In genomic region chr6:108236411-108236921, GRCm38 (mm10) we compare ENCODE assay signal across 8 mouse cellular contexts. TPM values are rescaled to one million over a fixed set of nuclear protein-coding genes. Genes with fewer than 3 reads are reported as not detected.
DNase-seq lines count a peak whose midpoint lies in the region; ATAC-seq and TF ChIP-seq lines count a peak whose summit lies in the region.

No protein-coding gene starts in this region.

- DNase-seq in gastrocnemius, adult 2 months = no peak
- DNase-seq in gastrocnemius, postnatal 4 days (ENCODE audit: low spot score in 2 of 2) = no peak
- DNase-seq in brain, embryonic 14.5 days (ENCODE audit: low read depth) = peak; percentile 94
- DNase-seq in kidney, postnatal 10 days = peak; percentile 58
- no peak for DNase-seq in adrenal gland, postnatal 25 days
- no peak for DNase-seq in spleen, postnatal 14 days (ENCODE audit: low spot score in 2 of 2)
- DNase-seq in ovary, postnatal 10 days (ENCODE audit: low spot score) = no peak

- H3K9me3 ChIP-seq in heart, embryonic 14.5 days (ENCODE audit: control insufficient read depth, low read length) = no peaks in the 10 kb centered on the region

- H3K4me2 ChIP-seq in heart, embryonic 14.5 days (ENCODE audit: low read length) = peak overlapping the region; percentile 43; the same call in 1 of the 2 replicates

- TF ChIP-seq POLR2A in brain, embryonic 14.5 days (IDR thresholded peaks at IDR 0.05; ENCODE audit: borderline replicate concordance, extremely low read depth, insufficient read depth, insufficient read length, poor library complexity, severe bottlenecking) = no peak

- no peak for TF ChIP-seq CTCF in gastrocnemius, adult 2 months (IDR thresholded peaks at IDR 0.05)
- TF ChIP-seq CTCF in brain, embryonic 14.5 days (IDR thresholded peaks at IDR 0.05; ENCODE audit: borderline replicate concordance, extremely low read depth, insufficient read depth, insufficient read length) = no peak

- WGBS in heart, embryonic 14.5 days = 53% methylated on average over 9 of the region's 9 CpGs

- H3K27ac ChIP-seq in gastrocnemius, adult 2 months = peak overlapping the region; percentile 73
- peak overlapping the region; percentile 63 to 74; a peak in 3 of 4 replicates for H3K27ac ChIP-seq in heart, embryonic 14.5 days (replicated peaks in 1 of 2; ENCODE audit: control insufficient read depth in 1 of 2, insufficient read depth in 1 of 2, low read depth in 2 of 2, low read length in 2 of 2)

- H3K36me3 ChIP-seq in heart, embryonic 14.5 days (ENCODE audit: control insufficient read depth, insufficient read depth, low read length) = peaks cover 24% of the 10 kb centered on the region

- peak; percentile 59 for ATAC-seq in heart, embryonic 14.5 days (ENCODE audit: insufficient number of reproducible peaks, insufficient read depth, low FRiP score, low read depth)

- peak overlapping the region; percentile 5; the same call in 1 of the 2 replicates for H3K9ac ChIP-seq in heart, embryonic 14.5 days (ENCODE audit: low read length)

- H3K27me3 ChIP-seq in heart, embryonic 14.5 days (ENCODE audit: control insufficient read depth, insufficient read depth, low read length) = no peaks in the 10 kb centered on the region

- H3K4me1 ChIP-seq in heart, embryonic 14.5 days (ENCODE audit: control insufficient read depth in 2 of 2, insufficient read depth in 2 of 2, low read length in 2 of 2) = peaks cover 40 to 67% of the 10 kb centered on the region in 2 experiments

- intact Hi-C loops in gastrocnemius, adult 2 months (cut with DNase I) = no loop called here

- peak overlapping the region; percentile 28; the same call in 1 of the 2 replicates for H3K4me3 ChIP-seq in gastrocnemius, adult 2 months
- H3K4me3 ChIP-seq in heart, embryonic 14.5 days (ENCODE audit: control insufficient read depth in 1 of 2, insufficient read depth in 1 of 2, low read depth in 1 of 2, low read length in 2 of 2) = no peak overlapping the region

RNA-seq across cellular contexts. Expression of gene Itpr1, which starts 23.6 kb away (rescaled TPM):
- total RNA-seq in gastrocnemius, adult 2 months (2021) = 10 to 100 TPM; 14.1 to 21.3 TPM
- 10 to 100 TPM; 34.0 to 35.5 TPM for total RNA-seq in gastrocnemius, postnatal 4 days (2021)
- 7.5 and 9.9 TPM in 2 replicates for polyA plus RNA-seq in brain, embryonic 14.5 days (2012; rRNA removed)
- 16.6 and 18.9 TPM in 2 replicates for polyA plus RNA-seq in heart, embryonic 14.5 days (2014; fragmentation: Nextera tagmentation; extraction: Ambion mirVana)
- 168 and 197 TPM in 2 replicates for total RNA-seq in adrenal gland, postnatal 25 days (2021)

RNA-seq across cellular contexts. Expression of gene Sumf1, which starts 51.1 kb away (rescaled TPM):
- total RNA-seq in gastrocnemius, adult 2 months (2021) = 1 to 10 TPM; 7.4 to 9.4 TPM
- total RNA-seq in gastrocnemius, postnatal 4 days (2021) = 10 to 100 TPM; 16.8 to 19.4 TPM
- polyA plus RNA-seq in brain, embryonic 14.5 days (2012; rRNA removed) = 7.5 and 9.8 TPM in 2 replicates
- 23.0 and 23.8 TPM in 2 replicates for polyA plus RNA-seq in heart, embryonic 14.5 days (2014; fragmentation: Nextera tagmentation; extraction: Ambion mirVana)
- total RNA-seq in adrenal gland, postnatal 25 days (2021) = 33.3 and 42.4 TPM in 2 replicates

Comparison
In these comparisons a context has a peak if more than half of its experiments do, and no peak if none do; other contexts are left out.
1. DNase-seq: peak in brain, embryonic 14.5 days (single experiment) and kidney, postnatal 10 days (single experiment); none in gastrocnemius, adult 2 months (single experiment), gastrocnemius, postnatal 4 days (0 of 2), adrenal gland, postnatal 25 days (single experiment), spleen, postnatal 14 days (0 of 2) and ovary, postnatal 10 days (single experiment).